Mouse (Mus musculus) adrenal gland, postnatal 36 days (tissue): Measurements from ENCODE around the gene Sult1a1. TPM values are rescaled to one million over a fixed set of nuclear protein-coding genes. Genes with fewer than 3 reads are reported as not detected.
A peak's percentile ranks its signal among the peaks of the same experiment; 100 is the strongest.
"Not testable (repeated sequence)": the region's sequence is repeated elsewhere in the genome, so short reads cannot be mapped to it uniquely, and the experiment has no call there.

ENCODE experiments used
- DNase-seq, 2 experiments: peaks; one replicate each; pipeline ENCODE4 v3.0.0; 2021; ENCODE audit warnings: mixed read lengths in 1 of 2
- total RNA-seq, 2 experiments: library from RNA; stranded (reverse); gene quantifications; 2 replicates each; pipeline ENCODE4 v1.2.3; 2021

Sult1a1 gene
- total RNA-seq, 2 experiments from 2014 or later: 34.1 to 52.7 TPM

DNA sequence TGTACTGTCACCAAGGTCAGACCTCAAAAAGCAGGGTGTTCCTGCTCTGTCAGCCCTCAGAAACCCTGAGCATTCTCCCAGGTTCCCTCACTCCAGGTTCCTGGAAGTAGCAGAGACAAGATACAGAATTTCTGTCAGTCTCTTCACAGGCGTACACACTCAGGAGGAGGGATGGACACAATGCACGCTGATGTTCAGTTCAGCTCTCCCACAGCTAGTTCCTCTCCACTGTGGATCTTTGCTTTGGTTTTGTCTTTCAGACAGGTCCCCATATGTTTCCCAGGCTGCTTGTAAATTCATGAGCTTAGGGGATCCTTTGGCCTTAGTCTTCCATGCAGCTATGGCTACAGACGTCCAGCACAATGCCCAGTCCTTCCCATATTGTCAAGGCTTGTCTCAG lies 20.7 kb upstream of the Sult1a1 start:
- no peak for DNase-seq

DNA sequence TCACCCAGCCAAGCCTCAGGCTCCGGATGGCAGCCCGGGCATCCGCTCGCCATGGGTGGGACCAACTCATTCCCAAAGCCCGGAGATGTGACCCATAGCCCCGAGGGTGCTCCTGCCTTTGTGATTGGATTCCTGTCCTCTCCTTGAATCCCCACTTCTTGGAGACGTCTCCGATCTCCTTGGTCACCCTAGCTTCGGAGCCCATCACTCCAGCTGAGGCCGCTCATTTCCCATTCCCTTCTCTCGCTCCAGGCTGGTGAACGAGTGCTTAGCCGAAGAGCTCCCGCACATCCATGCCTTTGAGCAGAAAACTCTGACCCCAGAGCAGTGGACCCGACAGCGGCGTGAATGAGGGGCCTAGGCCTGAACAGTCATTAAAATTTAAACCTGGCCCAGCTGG lies 20.1 kb upstream of the Sult1a1 start:
- DNase-seq: no peak

DNA sequence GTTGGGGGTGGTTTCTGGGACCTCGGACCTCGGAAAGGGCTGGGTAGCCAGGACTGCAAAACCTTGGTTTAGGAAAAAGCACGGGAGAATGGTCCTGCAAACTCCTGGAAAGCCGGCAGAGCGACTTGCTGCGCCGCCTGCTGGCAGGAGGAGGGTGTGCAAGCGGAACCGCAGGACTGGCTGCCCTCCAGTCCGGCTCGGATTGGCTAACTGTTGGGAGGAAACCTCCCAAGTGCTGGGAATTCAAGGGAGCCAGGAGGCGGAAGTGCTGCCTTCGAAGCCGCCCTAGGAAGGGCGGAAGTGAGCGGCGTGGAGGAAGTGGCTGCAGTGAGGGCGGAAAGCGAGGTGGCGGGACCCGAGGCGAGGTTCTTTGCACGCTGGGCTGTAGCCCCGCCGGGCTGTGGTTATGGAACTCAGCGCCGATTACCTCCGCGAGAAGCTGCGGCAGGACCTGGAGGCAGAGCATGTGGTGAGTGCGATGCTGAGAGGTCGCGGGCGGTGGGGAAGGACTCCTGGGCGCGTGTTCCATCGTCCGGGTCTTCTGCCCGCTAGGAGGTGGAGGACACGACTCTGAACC lies 19.5 kb upstream of the Sult1a1 start, which contains the start of gene Slx1b:
Gene Slx1b, minus strand, starts transcription at position 154 of the 577 bp plus-strand sequence.
- DNase-seq: peak; percentile 96 to 97

DNA sequence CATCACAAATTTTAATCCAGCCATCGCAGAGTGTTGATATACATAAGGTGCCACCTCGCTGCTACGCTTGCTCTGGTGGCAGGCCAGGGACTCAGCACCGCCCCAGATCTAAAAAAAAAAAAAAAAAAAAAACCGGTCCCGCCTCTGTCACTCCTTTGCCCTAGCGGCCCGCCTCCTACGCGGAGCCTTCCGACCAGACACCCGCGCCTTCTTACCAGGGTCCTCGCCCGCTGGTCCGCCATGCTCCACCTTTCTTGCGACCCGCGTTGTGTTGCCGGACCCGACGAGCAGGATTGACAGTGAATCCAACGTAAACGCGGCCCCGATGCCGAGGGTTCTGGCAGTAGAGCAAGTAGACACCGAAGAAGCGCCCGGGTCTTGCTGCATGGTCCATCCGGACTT lies 19.0 kb upstream of the Sult1a1 start, which contains the start of gene Bola2:
Gene Bola2, plus strand, starts transcription at position 192 of the 402 bp plus-strand sequence.
- DNase-seq: peak; percentile 77

DNA sequence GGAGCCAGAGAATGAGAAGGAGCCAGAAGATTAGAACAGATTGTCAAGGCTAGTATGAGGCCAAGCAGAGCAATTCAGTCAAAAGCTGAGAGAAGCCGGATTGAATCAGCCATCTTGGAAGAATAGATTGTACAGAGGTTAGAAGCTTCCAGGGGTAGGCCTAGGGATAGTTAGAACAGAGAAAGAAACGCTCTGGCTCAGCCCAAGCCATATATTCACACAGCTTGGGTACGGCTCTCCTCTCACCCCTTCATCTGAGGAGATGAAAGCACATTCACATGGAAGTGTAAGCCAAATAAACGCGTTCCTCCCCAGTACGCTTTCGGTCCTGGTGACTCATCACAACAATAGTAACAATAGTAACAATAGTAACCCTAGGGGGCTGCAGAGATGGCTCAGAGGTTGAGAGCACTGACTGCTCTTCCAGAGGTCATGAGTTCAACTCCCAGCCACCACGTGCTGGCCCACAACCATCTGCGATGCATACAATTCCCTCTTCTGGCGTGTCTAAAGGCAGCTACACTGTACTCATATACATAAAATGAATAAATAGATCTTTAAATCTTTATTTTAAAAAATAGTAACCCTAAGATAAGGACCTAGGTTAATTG lies 18.3 kb upstream of the Sult1a1 start:
- DNase-seq: no peak

DNA sequence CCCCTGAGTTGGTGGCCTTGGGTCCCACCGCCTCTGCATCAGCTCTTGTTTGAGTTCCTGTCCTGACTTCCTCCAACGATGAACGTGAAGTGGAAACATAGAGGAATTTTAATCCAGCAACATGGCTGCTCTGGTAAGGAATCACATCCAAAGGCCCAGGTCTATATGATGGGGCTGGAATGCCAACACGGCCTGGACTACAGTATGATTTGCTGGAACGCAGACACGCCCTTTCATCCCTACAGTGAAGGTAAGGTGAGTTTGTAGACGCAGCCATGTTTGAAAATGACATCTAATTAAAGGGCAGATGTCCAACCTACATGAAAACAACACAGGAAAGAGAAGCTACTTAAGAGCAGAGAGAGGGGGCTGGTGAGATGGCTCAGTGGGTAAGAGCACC lies 17.5 kb upstream of the Sult1a1 start:
- DNase-seq: no peak

DNA sequence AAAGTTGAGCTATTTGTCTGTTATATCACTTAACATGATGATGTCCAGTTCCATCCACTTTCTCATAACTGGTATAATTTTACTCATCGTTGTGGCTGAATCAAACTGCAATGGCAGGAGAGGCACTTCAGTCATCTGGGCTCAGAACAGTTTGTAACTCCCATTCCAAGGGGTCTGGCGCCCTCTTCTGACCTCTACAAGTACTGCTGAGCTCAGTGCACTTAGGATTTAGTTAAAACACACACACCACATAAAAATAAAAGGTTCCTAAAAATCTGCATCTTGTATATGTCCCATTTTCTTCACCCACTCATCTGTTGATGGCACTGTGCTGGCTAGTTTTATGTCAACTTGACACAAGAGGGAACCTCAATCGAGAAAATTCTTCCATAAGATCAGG lies 17.0 kb upstream of the Sult1a1 start:
- peak; percentile 87 to 90 for DNase-seq

DNA sequence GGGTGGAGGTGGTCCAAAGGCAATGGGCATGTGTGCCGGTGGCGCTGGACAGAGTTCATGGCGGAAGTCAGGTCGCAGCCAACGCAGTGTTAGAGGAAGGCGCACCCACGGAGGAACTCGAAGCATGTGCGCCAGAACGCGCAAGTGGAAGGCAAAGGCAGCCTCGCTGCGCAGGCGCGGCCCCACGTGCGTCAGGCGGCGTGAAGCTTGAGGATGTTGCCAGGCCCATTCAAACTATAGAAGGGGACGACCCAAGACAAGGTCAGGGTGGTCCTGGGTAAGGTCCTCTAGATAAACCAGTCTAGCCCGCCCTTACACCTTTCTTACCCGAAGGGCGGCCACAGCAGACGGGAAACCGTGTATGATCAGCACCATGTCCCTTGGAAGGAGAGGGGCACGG lies 16.2 kb upstream of the Sult1a1 start:
- DNase-seq: no peak

DNA sequence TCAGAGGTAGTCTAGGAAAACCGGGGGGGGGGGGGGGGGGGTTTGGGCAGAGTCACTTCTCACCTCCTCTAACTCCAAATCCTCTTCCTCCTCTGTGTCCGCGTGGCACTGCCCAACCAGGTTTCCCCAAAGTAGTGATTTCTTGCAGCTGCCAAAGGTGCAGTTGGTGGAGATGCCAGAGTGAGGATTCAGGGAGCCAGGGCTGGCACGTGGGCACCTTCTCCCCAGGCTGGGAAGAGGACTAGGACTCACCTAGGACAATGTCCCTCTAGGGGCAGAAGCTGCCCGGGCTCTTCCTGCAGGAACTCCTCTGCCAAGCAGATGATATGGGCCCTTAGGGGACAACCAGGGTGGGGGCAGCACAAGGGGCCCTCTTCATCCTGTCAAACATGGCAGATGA lies 15.4 kb upstream of the Sult1a1 start:
- no peak for DNase-seq

DNA sequence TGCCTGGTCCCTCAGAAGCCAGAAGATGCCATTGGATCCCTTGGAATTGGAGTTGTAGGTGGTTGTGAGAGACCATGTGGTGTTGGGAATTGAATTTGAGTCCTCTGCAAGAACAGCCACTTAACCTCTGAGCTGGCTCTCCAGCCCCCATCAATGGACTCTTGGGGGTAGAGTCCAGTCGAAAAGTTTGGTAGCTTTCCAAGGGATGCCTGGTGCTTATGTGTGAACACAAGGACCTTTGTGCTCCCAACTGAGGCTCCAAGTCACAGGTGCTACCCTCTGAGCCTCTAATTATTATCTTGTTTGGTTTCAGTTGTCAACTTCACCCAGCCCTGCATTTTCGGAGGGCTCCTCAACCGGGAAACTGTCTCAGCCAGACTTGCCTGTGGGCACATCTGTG lies 14.5 kb upstream of the Sult1a1 start:
- no peak for DNase-seq

DNA sequence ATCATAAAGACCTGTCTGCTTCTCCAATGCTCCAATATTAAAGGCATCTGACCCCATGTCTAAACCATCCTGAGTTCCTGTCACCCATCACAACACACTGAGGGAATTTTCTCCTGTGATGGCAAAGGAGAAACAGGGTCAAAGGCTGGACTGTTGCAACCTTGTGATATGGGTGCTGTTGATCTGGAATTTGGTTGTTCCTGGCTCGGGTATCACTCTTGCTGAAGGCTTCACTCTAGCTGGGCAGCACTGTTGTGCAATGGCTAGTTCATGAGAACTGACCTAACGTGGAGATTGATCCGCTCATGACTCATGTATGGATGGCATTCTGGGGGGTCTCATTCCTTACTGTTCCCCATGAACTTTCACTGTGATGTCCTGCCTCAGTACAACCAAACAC lies 12.8 kb upstream of the Sult1a1 start:
- DNase-seq: no peak

DNA sequence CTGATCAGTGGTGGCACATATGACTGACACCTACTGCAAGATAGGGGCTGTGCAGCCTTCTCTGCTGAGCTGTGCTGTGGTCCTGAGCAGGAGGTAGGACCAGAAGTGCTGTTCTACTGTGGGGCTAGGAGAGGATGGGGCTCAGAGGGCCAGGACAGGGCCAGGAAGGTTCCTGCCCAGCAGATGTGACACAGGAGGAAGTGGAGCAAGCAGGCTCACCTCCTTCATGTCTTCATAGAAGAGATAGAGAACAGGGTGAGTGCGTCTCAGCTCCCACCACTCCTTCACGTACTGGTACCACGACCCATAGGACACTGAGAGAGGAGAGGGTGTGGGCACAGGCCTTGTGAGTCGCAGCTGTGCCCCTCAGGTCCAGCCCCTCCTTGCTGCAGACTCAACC lies 11.9 kb upstream of the Sult1a1 start:
- not testable (repeated sequence) for DNase-seq

DNA sequence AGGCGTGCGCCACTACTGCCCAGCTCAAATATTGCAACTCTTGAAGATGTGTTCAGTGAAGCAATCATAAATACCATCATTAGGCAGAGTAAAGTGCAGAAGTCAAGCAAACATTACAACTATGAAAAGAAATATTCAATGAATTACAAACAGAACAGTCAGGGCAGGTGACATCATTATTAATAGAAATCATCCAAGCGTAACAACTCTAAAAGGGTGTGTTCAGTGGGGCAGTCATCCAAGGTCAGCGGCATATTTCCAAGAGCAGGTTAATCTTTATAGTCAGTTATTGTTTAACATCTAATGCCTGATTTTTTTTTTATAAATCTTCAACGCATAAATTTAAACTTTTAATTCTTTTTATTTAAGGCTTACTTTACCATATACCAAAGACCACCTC lies 5.0 kb upstream of the Sult1a1 start:
- no peak for DNase-seq

DNA sequence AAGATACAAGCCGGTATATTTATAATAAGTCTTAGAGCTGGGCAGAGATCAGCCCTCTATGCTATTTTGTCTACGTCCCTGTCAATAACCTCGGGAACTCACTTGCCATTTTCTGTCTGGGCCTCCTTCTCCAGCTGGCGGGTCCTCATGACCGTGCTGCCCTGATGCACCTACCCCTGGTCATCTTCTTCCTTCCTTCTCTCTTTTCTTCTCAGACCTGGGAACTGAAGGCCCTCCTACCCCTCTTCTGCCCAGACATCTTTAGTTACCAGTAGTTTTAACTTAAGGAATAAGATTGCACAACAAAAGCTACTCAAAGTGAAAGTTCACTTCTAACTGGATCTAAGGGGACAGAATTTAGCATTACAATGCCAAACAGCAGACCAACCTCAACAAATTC lies 3.5 kb upstream of the Sult1a1 start:
- no peak for DNase-seq

DNA sequence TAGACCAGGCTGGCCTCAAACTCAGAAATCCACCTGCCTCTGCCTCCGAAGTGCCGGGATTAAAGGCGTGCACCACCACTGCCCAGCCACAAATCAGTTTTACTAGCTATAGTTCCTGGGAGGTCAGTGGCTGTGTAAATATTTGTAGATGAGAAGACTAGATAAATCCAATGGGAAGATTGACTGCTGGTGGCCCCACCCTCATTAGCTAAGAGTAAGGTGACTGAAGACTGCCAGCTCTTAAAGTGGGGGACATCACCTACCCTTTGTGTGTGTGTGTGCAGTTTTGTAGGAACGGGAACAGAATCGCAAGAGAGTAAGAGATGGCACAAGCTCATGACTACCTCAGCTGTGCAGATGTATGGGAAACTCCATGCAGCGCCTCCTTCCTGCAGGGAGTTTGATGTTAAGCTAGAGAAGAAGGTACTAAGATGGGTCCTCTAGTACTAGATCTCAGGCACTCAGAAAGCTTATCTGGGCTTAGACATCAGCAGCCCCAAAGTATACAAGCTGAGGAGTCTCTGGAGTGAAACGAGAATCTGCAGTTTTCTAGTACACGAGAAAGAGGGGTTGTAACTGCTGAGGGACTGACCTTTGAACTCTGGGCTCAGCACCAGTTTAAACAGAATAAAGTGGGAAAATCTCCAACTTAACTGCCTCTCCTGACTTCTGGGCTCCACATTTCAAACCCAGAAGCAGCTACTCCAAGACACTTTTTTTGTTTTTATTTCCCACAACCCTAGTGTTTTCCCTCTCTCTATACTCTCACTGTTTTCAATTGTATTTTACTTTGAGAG lies 2.5 kb upstream of the Sult1a1 start:
- no peak for DNase-seq

DNA sequence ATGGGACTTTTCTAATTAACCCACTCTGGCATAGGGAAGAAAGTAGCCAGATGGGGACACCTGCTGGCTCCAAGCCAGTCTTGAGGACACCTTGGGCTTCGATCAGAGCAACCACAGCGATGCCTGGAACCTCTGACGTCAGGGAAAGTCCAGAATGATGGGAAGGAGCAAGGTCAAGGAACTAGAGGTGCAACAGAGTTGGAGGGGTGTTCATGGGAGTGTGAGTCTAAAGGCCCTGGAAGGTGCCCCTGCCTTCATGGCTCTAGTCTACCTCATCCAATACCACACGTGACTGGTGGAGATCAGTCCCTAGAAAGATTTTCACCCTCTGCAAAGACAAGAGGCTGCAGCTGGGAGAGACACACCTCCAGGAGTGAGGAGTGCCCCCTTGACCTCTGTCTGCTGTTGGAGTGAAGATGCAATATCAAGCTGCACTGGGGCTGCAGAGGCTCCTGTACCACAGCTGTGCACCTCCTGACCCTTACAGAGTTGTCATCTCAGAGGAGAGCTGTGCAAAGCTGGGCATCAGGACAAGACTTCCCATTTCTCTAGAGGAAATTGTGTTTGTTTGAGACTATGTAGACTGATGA lies 494 bp upstream of the Sult1a1 start:
- DNase-seq: no peak

DNA sequence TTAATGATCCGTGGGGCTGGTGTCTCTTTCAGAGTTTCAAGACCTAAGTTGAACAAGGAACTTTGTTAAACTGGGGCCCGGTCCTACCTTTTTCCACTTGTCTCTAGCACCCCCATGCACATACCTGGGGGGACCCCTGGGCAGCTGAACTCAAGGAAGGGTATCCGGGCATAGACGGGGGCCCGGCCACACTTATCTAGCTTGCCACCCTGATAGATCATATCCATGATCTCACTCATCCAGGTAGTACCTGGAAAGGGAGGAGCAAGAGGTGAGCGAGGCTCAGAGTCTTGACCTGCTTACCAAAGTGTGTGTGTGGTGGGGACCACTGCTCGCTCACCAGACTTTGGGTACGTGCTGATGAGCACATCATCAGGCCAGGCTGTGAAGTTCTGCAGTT lies 1.1 kb downstream of the Sult1a1 start:
- no peak for DNase-seq

DNA sequence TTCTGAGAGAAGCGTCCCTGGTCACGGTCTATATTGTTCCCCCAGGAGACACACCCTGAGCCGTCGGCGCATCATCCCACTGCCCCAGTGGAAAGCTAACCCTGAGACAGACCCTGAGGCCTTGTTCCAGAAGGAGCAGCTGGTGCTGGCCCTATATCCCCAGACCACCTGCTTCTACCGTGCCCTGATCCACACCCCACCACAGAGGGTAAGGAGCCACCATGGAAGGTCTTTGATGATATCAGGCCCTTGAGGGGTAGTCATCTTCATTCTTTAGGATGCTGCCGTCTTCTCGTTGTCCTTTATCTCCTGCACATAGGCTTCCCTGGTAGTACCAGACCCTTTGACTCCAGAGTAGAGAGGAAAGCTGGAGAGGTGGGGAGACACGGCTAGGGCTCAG lies 4.1 kb downstream of the Sult1a1 start:
- DNase-seq: no peak

DNA sequence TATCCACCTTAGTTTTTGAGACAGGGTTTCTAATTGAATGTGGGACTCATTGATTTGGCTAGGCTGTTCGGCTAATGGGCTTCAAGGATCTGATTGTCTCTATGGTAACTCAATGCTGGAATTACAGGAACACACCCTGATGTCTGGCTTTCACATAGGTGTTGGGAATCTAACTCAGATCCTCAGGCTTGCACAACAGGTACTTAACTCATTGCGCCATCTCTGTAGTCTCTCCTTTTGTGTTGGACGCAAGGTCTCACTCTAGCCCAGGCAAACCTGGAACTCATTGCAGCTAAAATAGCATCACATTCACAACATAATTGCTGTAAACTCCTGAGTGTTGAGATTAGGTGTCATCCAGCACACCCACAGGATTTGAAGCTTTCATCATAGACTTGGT lies 6.1 kb downstream of the Sult1a1 start:
- DNase-seq: no peak

DNA sequence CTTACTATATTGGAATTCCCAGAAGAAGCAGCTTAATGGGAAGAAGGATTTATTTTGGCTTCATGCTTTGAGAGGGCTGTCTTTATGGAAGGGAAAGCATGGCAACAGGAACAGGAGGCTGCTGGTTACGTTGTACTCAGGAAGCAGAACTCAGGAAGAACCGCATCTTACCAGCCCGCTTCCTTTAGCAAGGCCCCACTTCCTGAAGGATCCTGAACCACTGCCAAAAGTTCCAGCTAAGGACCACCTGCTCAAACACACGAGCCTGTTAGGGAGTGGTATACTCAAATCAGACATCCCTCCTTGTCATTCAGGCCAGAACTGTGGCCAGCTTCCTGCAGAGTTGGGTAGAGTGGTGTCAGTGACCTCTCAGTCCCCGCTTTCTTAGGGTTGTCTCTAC lies 7.8 kb downstream of the Sult1a1 start:
- no peak for DNase-seq

DNA sequence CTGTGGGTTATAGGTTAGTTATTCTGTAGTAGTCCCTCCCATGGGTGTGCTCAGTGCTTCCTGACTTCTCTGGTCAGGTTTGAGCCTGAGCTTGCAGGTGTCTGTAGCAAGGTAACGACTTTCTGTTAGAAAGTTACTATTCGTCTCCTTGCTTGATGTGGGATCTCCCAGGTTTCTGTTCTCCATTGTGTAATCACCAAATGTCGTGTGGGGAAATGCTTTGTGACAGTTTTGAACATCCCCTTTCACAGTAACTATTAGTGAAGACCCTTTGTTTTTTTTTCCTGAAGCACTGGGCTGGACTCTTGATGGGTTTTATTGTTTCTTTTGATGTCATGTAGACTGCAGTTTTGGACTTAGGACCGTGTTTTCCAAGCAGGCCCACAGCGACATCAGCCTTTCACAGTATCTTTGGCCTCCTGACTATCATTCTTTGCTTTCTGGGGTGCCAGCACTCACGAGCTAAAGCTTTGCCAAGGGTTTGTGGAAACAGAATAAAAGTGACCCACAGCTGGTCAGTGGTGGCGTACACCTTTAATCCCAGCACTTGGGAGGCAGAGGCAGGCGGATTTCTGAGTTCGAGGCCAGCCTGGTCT lies 8.6 kb downstream of the Sult1a1 start:
- no peak for DNase-seq

DNA sequence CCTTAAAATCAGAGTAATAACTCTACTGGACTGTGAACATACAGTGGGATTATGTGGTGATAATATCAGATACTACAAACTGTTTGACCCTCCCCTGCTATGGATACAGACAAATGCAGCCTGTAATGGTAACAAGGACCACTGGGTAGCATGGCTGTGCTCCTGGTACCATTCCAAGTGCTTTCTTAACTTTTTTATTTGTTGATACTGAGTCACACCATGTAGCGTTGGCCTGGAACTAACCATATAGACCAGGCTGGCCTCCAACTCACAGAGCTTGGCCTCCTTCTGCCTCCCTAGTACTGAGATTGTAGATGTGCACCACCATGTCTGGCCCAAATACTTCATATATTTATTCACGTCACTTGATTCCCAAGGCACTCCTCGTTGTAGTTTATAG lies 11.0 kb downstream of the Sult1a1 start:
- peak; percentile 32 to 45 for DNase-seq

DNA sequence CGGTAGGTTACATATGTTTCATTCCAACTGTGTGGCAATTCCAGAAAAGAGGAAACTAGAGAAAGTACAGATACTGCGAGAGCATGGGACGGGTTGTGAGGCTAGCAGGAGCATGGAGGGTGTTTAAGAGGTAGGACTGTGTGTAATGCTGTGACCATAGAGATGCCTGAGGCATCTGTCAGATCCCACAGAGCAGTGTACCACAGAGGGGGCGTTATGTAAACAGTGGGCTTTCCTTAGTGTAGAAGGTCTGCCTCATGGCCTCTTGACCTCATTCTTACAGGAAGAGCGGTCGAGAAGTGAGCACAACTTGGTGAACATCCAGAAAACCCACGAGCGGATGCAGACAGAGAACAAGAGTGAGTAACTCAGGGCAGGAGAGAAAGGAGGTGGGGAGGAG lies 12.6 kb downstream of the Sult1a1 start:
- DNase-seq: no peak
